Mouse (Mus musculus) yolk sac, embryonic 10.5 days (tissue): ENCODE measurements around the gene Cped1.

Source experiments
- DNase-seq: peaks from one replicate; pipeline ENCODE4 v3.0.0-alpha.2; 2017; ENCODE audit warnings: low spot score

The Cped1 gene

GRCm38 (mm10) chr6:22293922-22294321, 308.2 kb downstream of the Cped1 start:
- no peak for DNase-seq

DNA sequence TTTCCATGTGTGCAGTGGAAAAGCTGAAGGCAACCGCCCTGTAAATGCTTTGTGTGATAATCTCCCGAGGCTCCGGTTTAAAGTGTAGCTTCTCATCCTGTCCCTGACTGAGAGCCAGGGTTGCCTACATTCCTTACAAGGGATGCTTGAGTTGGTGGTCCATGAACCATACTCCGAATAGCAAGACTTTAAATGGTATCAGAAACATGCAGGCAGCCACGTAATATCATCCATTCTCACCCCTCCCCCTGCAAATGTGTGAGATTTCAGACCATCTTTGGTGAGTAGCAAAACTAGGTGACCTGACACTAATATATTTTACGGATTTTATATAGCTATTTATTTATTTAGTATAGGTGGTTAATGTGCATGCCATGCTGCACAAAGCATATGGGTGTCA, 311.3 kb downstream of the Cped1 start:
- no peak for DNase-seq

DNA sequence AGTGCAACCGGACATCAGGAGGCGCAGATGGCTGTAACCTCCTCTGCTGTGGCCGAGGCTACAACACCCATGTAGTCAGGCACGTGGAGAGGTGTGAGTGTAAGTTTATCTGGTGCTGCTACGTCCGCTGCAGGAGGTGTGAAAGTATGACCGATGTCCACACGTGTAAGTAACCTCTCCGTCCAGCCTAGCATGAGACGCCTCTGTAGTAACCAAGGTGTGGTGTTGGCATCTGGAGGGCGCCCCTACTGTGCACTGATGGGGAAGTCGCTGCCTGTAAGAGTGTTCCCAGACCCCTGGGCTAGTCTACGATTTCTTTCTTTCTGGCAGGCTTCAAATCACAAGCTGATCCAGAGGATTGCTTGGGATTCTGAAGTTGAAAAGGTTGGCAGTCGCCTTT, 312.3 kb downstream of the Cped1 start:
- DNase-seq: no peak
